Mouse (Mus musculus): ENCODE measurements around the gene Pabpn1.

Gene Pabpn1

DNA sequence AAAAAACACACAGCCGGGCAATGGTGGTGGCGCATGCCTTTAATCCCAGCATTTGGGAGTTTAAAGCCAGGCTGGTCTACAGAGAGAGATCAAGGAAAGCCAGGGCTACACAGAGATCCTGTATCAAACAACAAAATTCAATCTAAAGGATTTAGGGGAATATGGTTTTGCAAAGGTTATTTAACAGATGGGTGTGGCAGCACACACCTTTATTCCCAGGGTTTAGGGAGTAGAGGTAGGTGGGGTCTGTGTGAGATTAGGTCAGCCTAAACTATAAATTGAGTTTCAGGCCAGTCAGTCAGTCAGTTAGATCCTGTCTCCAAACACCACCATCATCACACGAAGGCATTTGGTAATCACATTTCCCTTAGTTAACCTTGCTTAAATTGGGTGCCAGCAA is at the start of gene Pabpn1:
Gene Pabpn1, plus strand, starts transcription at position 301 of the 400 bp plus-strand sequence.
- no peak for DNase-seq

DNA sequence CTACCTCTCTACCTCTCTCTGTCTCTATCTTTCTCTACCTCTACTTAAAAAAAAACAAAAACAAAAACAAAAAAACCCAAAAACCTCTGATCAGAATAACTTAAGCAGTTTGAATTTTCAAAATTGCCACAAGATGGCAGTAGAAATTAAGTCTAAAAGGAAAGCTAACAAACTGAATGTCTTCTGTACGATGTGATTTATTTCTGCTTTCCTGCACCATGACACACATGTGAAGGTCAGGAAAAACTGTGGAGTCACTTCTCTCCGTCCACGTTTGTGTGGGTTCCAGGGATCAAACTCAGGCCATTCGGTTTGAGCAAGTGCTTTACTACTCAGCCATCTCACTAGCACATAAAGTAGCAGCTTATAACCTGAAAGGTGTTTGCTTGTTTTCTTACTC is 48.8 kb upstream of the Pabpn1 start:
- peak; percentile 5 to 14 for DNase-seq

DNA sequence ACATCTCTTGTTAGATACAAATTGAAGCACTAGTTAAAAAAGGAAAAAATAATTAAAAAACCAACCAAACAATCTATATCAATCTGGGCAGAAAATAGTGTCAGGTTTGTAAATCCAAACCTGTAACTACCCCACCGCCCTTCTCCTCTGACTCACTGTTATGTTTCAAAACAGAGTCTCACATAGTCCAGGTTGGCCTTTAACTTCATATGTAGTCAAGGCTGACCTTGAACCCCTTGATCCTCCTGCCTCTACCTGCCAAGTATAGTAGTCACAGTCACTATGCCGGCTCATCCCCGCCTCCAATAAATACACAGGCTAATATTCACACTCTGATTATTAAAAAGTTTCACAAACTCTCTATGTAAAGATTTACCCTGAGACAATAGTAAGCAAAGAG is 36.6 kb upstream of the Pabpn1 start:
- DNase-seq = no peak

DNA sequence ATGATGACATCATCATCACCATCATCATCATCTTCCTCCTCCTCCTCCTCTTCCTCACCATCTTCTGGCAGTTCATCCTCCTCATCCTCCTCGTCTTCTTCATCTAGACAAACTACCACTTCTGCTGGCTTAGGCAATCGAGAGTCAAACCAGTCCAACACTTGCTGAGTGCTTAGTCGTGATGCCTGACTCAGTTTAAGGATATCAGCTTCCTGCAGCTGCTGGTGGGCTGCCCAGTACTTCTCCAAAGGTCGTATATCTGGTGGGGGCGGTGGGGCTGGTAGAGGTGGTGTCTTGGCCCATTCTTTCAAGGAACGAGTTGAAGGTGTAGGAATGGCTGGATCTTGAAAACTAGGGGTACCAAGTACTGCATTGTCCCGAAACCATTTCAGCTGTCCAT is 35.6 kb upstream of the Pabpn1 start:
- no peak for DNase-seq

DNA sequence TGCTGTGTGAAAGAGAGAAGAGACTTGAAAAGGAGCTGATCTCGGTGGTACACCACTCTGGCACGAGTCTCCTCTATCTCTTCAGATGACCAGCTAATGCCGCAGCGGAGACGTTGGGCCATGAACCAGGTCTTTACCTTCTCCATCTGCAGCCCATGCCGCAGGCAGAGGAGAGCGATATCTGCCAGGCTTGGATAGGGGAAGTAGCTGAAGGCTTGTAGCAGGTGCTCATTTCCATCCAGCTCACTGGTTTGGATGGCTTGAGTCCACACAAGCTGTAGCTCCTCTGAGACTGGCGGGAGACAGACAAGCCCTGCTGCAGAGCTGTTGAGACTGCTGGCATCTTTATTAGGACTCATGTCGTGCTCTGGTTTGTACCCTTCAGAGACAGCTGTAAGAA is 34.4 kb upstream of the Pabpn1 start:
- DNase-seq = no peak

DNA sequence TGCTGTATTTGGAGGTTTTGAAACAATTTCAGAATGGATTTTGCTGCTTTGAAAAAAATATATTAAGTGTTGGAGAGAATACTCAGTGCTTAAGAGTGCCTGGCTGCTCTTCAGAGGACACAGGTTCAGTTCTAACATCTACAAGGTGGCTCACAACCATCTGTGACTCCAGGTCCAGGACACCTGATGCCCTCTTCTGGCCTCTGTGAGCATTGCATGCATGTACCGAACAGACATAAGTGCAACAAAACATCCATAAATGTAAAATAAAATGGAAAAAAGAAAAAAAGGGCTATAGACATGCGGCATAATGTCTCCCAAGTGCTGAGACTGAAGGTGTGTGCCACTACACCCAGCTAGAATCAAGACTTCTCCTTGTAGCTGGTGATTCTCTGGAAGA is 31.8 kb upstream of the Pabpn1 start:
- peak; percentile 72 to 73 for DNase-seq

DNA sequence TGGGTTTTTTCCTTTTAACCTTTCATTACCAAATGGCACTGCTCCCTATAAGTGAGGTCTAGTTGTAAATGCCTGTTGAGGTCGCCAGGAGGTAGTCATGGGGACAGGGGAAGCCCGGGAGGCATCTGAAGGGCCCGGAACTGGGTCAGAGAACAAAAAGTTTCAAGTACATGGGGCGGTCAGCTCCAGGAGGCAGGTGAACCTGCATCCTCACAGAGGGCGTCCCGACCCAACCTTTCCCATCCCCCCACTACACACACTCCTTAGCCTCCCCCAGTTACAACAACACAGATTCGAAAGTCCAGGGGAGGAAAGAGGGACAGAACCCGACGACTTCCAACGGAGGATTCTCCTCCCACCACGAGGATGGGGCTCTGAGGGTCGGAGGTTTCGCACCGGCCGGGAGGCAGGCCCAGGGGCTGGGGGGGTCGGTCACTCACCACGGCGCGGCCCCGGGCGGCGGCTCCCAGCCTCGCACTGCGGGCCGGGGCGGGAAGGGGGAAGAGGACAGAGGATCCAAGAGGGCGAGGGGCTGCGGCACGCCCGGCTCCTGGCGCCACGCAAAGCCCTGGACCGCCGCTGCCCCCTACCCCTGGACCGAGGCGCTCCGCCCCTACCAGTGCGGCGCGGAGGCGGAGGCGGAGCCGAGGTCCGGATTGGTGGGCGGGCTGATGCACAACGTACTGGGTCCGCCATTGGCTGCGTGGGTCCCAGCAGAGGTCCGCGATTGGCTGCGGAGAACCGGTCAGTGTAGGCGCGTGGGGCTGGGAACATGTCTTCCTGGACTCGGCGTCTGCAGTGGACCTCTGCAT is 28.6 kb upstream of the Pabpn1 start:
- DNase-seq = peak; percentile 80 to 81

DNA sequence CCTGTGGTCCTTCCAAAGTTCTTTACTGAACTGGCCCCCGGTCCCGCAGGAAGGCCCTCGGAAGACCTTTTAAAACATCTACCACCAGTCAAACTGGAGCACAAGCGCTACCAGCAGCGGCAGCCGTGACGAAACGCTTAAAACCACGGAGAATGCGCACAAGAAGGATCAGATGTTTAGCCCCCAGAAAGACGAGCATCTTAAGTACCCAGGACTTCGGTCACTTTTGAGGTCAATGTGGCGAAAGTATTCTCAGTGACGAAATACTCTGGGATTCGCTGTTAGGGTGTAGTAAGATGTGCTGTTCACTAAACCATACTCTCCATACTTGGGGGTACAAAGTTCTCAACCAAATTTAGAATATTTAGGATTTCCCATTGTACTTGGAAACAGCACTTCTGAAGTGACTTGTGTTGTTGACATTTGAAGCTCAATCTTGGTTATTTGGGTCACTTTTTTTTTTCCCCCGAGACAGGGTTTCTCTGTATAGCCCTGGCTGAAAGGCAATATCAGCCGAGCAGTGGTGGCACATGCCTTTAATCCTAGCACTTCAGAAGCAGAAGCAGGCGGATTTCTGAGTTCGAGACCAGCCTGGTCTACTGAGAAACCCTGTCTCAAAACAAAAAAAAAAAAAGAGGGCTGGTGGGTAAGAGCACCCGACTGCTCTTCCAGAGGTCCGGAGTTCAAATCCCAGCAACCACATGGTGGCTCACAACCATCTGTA is 27.8 kb upstream of the Pabpn1 start:
- peak; percentile 48 to 57 for DNase-seq

DNA sequence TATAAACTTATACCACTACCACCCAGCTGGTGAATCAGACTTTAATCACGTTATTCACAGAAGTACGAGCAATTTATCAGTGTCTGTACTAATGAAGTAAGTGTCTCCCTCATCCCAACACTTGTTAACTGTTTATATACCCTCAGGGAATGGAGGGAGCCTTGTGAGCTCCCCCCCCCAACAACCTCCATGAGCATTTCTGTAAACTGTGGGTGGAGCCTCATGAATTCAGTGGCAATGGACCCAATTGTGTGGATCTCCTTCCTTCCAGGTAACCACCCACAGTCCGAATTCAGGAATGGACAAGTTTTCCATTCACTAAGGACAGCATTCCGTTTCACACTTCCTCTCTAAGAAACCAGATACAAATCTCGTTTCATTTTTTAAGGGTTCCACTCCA is 26.7 kb upstream of the Pabpn1 start:
- no peak for DNase-seq

DNA sequence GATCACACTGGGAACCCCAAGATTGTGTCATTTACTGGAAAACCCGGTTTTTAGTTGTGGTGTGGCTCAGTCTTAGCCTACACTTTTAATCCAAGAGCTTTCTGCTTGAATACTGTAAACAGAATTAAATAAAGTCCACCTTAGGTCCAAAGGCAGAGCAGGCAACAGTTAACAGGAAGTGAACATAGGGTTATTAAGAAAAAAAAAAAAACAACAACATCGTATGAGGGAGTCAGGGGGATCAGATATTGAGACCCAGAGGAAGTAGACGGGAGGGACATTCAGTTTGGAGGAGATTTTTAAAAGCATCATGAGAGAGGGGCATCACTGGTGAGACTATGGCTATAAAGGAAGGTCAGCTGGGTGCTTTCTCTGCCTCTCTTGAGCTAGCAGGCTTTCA is 26.0 kb upstream of the Pabpn1 start:
- DNase-seq = no peak

DNA sequence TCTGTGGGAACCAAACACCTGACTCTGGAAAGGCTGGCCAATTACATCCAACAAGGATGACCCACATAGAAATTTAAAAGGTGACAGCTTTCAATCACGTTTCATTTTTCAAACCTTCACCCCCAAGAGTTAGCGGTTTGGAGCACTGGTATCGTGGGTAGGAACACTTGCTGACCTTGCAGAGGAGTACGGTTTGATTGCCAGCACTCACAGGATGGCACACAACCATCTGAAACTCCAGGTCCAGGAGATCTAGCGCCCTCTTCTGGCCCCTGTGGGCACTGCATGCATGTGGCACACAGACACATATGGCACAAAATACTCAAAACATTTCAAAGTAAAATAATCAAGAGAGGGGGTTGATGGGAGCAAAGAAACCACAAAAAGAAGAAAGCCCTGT is 25.4 kb upstream of the Pabpn1 start:
- DNase-seq = peak; percentile 79 to 81

DNA sequence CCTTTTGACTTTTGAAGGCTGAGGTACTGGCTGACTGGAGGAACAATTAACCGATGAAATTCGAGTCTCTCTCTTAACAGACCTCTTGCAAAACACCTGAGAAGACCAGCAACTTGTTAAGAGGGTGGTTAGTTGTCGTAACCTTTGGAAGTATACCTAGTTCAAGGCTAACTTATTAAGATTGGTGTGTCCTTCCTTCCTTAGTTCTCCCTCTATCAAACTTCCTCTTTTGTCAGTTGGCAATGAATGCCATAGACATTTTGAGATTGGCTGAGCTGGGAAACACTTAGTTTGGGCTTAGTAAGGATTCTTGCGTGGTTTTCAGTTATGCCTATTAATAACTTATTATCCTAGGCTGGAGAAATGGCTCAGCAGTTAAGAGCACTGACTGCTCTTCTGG is 24.3 kb upstream of the Pabpn1 start:
- no peak for DNase-seq

DNA sequence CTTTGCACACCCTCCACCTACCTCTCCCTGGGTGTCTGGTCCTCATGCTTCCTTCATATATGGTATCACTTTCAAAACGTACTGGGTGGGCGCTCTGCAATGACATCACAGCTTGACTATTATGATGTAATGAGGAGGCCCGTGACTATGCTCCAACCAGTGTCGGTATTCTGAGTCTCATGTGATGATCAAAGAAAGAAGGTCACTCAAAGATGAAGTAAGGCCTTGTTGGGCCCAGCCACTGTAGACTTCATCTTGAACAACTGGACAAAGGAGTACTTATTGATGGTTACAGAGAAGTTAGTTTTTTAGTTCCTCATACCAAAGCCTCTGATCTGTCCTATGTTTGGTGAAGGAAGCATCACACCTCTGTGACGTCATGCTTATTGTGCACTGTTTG is 21.4 kb upstream of the Pabpn1 start, which contains the start of gene Homez:
Gene Homez, minus strand, starts transcription at position 101 of the 400 bp plus-strand sequence.
- DNase-seq = no peak

DNA sequence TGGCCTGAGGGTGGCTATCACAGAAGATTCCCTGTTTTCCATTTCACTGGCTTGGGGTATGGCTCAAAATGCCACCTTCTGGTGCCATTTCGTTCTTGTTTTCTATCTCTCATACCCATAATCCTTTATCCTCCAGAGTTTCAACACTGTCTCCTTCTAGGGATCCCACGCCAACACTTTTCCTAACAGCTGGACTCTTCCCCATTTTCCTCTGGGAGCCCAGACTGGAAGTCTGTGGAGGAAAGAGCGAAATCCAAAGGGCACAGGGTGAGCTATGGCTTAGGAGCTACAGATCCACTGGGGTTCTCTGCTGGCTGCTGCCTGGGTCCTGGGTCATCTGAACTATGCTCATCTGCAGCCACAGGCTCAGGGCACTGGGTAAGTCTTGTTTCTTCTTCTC is 18.1 kb upstream of the Pabpn1 start:
- DNase-seq = no peak

DNA sequence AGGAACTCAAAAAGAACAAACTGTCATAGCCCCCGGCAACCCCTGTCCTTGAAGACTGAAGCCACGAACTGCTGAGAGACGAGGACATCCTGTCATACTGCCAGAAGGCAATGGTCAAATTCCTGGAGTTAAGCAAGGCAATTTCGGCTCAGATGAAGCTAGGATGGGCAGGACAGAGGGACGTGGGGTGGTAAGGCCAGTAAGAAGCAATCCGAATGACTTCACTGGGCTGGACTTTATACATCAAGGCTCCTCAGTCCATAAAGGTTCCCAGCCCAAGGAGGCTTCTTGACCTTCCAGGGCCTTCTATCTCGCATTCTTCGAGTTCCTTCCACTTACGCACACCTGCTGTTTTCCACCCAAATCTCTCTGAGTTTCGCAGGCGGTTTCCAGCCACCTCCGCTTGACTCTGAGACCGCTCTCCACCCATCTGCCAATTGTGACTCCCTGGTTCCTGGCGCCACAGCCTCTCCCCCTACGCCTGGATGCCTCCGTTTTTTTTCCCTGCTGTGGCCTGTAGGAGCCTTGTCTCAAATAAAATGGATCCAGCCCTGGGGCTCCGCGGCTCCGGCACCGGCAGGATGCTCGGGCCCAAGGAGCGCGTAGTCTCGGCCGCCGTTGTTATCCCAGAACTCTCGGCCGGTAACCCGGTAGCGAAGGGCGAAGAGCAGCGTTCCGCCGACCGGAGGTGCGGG is 16.3 kb upstream of the Pabpn1 start:
- no peak for DNase-seq

DNA sequence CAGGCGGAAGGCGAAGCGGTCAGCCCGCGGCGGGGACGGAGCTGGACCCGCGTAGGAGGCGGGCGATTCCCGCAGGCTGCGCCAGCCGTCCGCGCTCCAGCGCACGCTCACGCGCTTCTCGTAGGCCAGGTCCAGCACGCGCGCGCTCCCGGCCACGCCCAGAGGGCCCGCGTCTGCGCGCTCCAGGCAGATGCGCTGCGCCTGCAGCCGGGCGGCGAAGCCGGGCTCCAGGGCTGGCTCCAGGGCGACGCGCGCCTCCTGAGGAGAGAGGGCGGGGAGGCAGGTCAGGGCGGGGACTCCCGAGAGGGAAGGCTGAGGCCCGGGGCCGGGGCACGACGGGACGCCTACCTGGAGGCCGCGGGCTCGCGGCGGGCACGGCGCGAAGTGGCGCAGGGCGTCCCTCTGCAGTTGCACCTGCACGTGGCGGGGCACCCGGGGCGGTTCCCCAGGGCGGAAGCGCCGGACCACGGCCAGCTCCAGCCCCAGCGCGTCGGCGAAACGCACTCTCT is 15.7 kb upstream of the Pabpn1 start:
- peak; percentile 66 to 73 for DNase-seq

DNA sequence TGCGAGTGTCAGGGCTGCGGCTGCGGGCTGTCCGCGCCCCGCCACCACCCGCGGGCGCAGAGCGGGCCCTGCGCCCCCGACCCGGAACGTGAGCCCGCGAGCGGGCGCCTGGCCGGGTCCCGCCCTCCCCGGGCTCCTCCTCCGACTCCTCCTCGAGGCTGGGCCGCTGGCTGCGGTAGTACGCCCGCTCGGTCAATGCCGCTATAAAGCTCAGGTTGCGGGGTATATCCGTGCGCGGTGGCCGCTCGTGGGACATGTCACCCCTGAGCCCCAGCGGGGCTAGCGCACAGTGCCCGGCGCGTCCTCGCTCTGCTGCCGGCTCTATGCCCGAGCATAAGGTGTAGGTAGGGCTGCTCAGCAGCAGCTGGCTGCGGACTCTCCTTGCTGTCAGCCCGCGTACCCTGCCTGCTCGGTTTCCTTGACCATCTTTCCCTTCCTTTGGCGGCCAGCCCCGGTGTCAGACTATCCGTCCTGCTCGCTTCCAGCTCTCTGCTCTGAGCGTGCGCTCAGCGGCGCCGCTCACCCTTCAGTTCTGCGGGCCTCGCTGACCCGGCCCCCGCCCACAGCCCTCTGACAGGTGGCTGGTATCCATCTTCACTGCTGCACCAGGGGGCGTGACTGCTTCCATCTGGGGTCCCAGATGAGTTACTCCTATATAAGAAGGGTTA is 15.1 kb upstream of the Pabpn1 start, which contains the start of gene Ppp1r3e:
Gene Ppp1r3e, minus strand, starts transcription at position 503 of the 668 bp plus-strand sequence.
- DNase-seq = peak; percentile 54 to 58

DNA sequence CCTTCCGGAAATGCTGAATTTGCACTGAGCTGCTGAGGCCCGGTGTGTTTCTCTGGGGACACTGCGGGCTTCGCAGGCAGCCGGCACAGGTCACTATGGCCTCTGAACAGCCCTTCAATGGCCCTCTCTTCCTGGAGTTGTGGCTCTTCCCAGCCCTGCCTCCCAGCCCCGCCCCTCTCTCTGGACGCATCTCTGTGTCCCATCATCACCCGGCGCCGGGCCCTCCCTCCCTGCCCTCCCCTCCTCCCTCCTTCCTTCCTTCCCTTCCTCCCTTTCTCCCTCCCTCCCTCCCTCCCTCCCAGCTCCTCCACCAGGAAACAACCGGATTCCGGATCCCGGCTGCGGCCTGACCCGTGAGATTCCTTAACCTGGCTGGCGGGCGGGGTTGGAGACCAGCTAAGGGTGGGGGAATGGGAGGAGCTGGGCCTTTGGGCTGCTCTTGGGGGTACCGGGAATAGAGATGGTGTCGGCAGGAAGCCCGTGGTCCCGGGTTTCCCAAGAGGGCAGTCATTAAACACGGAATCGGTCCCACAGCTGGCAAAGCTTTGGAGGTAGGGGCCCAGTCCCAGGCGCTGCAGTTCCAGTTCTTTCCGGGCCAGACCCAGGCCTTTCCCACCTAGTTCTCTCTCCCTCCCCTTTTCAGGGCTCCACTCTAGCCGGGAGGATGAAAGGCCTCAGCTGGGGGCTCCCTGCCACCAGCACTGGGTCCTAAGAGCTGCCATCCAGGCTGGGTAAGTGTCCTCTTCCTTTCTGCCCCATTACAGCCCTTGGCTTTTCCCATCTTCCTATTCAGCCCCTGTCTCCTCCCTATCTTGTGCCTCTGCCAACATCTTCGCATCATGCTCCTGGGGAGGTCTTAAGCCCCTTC is 8.9 kb upstream of the Pabpn1 start, which contains the start of the genes Bcl2l2 and Gm20521:
Gene Bcl2l2, plus strand, starts transcription at position 224 of the 868 bp plus-strand sequence.
Gene Gm20521, plus strand, starts transcription at position 288 of the 868 bp plus-strand sequence.
- peak; percentile 25 to 34 for DNase-seq

DNA sequence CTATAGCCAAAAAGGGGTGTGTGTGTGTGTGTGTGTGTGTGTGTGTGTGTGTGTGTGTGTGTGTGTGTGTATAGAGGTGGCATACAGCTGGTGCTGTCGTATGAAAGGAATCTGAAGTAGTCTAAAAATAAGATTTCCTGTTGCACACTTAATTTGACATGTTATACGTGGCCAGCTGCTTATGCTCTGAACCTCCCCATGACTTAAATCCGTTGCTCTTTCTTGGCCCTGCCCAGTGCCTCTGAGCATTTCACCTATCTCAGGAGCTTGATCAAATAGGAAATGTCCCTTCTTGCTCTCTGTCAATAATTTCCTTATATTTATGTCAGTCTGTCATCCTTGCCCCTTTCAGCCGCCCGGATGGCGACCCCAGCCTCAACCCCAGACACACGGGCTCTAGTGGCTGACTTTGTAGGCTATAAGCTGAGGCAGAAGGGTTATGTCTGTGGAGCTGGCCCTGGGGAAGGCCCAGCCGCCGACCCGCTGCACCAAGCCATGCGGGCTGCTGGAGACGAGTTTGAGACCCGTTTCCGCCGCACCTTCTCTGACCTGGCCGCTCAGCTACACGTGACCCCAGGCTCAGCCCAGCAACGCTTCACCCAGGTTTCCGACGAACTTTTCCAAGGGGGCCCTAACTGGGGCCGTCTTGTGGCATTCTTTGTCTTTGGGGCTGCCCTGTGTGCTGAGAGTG is 8.1 kb upstream of the Pabpn1 start:
- no peak for DNase-seq

DNA sequence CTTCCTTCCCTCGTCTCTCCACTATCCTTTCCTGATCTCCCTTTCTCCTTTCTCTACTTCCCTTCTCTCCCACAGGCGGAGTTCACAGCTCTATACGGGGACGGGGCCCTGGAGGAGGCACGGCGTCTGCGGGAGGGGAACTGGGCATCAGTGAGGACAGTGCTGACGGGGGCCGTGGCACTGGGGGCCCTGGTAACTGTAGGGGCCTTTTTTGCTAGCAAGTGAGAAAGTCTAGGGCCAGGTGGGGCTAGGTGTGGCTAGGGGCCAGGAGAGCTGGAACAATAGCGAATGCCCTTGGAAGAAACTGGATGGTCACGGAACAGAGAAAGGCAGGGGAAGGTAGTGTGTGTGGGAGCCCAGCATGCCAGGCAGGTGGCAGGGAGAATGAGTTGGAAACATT is 7.0 kb upstream of the Pabpn1 start:
- DNase-seq = no peak

DNA sequence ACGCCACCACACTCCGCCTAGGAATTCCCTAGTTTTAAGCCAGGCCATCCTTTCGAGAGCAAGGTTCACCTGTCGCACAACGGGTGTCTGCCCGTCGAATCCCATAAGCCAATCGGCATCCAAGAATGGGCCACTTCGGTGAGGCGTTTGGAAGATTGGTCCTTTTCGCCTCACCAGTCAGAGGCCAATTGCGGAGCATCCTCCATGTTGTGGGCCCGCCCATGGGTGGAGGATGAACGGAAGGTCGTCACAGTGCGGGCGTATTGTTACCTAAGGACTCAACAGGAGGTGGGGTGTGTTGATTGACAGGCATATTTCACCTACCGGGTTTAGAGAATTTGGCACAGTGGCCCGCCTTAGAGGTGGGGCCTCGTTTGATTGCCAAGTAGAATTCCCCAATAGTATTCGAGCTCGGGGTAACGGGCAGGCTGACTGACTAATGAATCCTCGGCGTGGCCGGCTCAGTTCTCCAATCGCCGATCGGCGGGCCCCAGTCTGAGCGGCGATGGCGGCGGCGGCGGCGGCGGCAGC is 1.4 kb downstream of the Pabpn1 start:
- peak; percentile 94 to 96 for DNase-seq

Data from B cell, adult 2 months (primary cell).